Comparison of ENCODE assay signal across 8 mouse cellular contexts in the genomic region with DNA sequence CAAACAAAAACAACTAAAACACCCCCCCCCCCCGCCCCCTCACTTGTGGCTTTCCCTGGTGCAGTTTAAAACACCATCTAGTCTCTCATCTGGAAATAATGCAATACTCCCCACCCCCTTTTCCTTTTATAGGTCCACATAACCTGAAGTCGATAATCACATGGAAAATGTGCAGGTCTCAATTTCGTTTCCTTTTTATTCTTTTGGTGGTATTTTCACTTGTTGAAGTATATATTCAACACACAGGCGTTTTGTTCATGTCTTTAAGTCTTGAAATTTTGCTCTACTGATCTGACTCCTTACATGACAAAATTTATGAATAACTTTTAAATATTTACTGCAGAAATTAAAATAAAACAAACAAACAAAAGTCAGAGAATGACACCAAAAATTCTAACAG. TPM values are rescaled to one million over a fixed set of nuclear protein-coding genes. Genes with fewer than 3 reads are reported as not detected.
DNase-seq lines count a peak whose midpoint lies in the region; ATAC-seq lines count a peak whose summit lies in the region.

No protein-coding gene starts in this region.

- no peaks in the 10 kb centered on the region for H3K9me3 ChIP-seq in erythroblast, embryonic 14.5 days (ENCODE audit: control insufficient read depth, low read length)
- no peaks in the 10 kb centered on the region for H3K9me3 ChIP-seq in forebrain, embryonic 16.5 days (ENCODE audit: control insufficient read depth, low read length)
- no peaks in the 10 kb centered on the region for H3K9me3 ChIP-seq in limb, embryonic 15.5 days
- H3K9me3 ChIP-seq in stomach, embryonic 16.5 days (replicated peaks; ENCODE audit: control insufficient read depth, low read length), result no peaks in the 10 kb centered on the region

- no peaks in the 10 kb centered on the region for H3K36me3 ChIP-seq in erythroblast, embryonic 14.5 days (ENCODE audit: control insufficient read depth)
- H3K36me3 ChIP-seq in forebrain, embryonic 16.5 days (ENCODE audit: control insufficient read depth, insufficient read depth), result no peaks in the 10 kb centered on the region
- no peaks in the 10 kb centered on the region for H3K36me3 ChIP-seq in limb, embryonic 15.5 days
- no peaks in the 10 kb centered on the region for H3K36me3 ChIP-seq in stomach, embryonic 16.5 days (ENCODE audit: control insufficient read depth, insufficient read depth, low read length)

- H3K27ac ChIP-seq in forebrain, embryonic 16.5 days (ENCODE audit: low read length), result peak overlapping the region; percentile 49
- peak overlapping the region; percentile 90 for H3K27ac ChIP-seq in limb, embryonic 15.5 days
- H3K27ac ChIP-seq in stomach, embryonic 16.5 days (ENCODE audit: low read length), result peak overlapping the region; percentile 88

- ATAC-seq in erythroblast, adult 5-6 weeks (replicated peaks; ENCODE audit: low FRiP score, poor library complexity, severe bottlenecking), result no peak
- ATAC-seq in forebrain, embryonic 16.5 days, result 0 out of 2 replicates have a peak, but pooled peaks have one; percentile 13
- ATAC-seq in limb, embryonic 15.5 days (ENCODE audit: insufficient number of reproducible peaks, low FRiP score, low TSS enrichment, low read depth), result no peak
- ATAC-seq in stomach, embryonic 16.5 days (ENCODE audit: insufficient read depth, low FRiP score), result no peak

- peaks cover 25% of the 10 kb centered on the region for H3K4me1 ChIP-seq in erythroblast, embryonic 14.5 days (ENCODE audit: control insufficient read depth)
- peaks cover 25% of the 10 kb centered on the region for H3K4me1 ChIP-seq in forebrain, embryonic 16.5 days (replicated peaks; ENCODE audit: control insufficient read depth, insufficient read depth, low read length)
- H3K4me1 ChIP-seq in limb, embryonic 15.5 days, result 0 out of 2 replicates have a peak, but pooled peaks cover 2% of the 10 kb centered on the region
- H3K4me1 ChIP-seq in stomach, embryonic 16.5 days (ENCODE audit: control insufficient read depth, insufficient read depth, low read length), result peaks cover 3% of the 10 kb centered on the region; the same call in 1 of the 2 replicates

- no peaks in the 10 kb centered on the region; the same call in 1 of the 2 replicates for H3K27me3 ChIP-seq in erythroblast, embryonic 14.5 days (ENCODE audit: control insufficient read depth)
- H3K27me3 ChIP-seq in forebrain, embryonic 16.5 days (replicated peaks; ENCODE audit: control insufficient read depth, insufficient read depth, low read length), result no peaks in the 10 kb centered on the region
- H3K27me3 ChIP-seq in limb, embryonic 15.5 days, result no peaks in the 10 kb centered on the region
- H3K27me3 ChIP-seq in stomach, embryonic 16.5 days (ENCODE audit: control insufficient read depth, insufficient read depth, low read length), result no peaks in the 10 kb centered on the region

- peak overlapping the region; percentile 75 for H3K4me3 ChIP-seq in erythroblast, embryonic 14.5 days (replicated peaks)
- H3K4me3 ChIP-seq in forebrain, embryonic 16.5 days (replicated peaks; ENCODE audit: low read length), result peak overlapping the region; percentile 46
- H3K4me3 ChIP-seq in limb, embryonic 15.5 days, result peak overlapping the region; percentile 47
- peak overlapping the region; percentile 64 for H3K4me3 ChIP-seq in stomach, embryonic 16.5 days (replicated peaks; ENCODE audit: low read length)

- peak; percentile 60 for DNase-seq in CD4-positive helper T cell, adult 2 months (ENCODE audit: low read depth, low spot score)
- no peak for DNase-seq in layer of hippocampus, adult 11-12 months (ENCODE audit: low spot score)
- DNase-seq in gastrocnemius, postnatal 25 days, result no peak

- WGBS in forebrain, embryonic 16.5 days, result 2% methylated on average over 4 of the region's 4 CpGs
- under 1% methylated on average over 4 of the region's 4 CpGs for WGBS in limb, embryonic 15.5 days
- 2% methylated on average over 4 of the region's 4 CpGs for WGBS in stomach, embryonic 16.5 days

- peak overlapping the region; percentile 56 for H3K4me2 ChIP-seq in forebrain, embryonic 16.5 days (ENCODE audit: low read length)
- peak overlapping the region; percentile 55 for H3K4me2 ChIP-seq in limb, embryonic 15.5 days
- peak overlapping the region; percentile 79 for H3K4me2 ChIP-seq in stomach, embryonic 16.5 days (ENCODE audit: low read depth, low read length)

- H3K9ac ChIP-seq in forebrain, embryonic 16.5 days (replicated peaks; ENCODE audit: low read depth, low read length), result peak overlapping the region; percentile 50
- H3K9ac ChIP-seq in limb, embryonic 15.5 days, result peak overlapping the region; percentile 50
- peak overlapping the region; percentile 65 for H3K9ac ChIP-seq in stomach, embryonic 16.5 days (ENCODE audit: low read length)

RNA-seq across cellular contexts. Expression of a gene that starts 1.3 kb away (rescaled TPM):
- not detected in 2 replicates for polyA plus RNA-seq in erythroblast, embryonic 14.5 days (2012)
- total RNA-seq in erythroblast, adult 5-6 weeks (2015; ENCODE audit: low replicate concordance), result 0.77 and 1.0 TPM in 2 replicates
- total RNA-seq in erythroblast, adult 5-6 weeks (2017; ENCODE audit: low replicate concordance), result 0.26 and 0.84 TPM in 2 replicates
- polyA plus RNA-seq in forebrain, embryonic 16.5 days (2015; fragmentation: Nextera tagmentation; extraction: Ambion mirVana), result 1.8 and 2.5 TPM in 2 replicates
- 2.4 and 3.0 TPM in 2 replicates for polyA plus RNA-seq in limb, embryonic 15.5 days (2015; fragmentation: Nextera tagmentation; extraction: Ambion mirVana)
- 1.8 and 2.6 TPM in 2 replicates for polyA plus RNA-seq in stomach, embryonic 16.5 days (2015; fragmentation: Nextera tagmentation; extraction: Ambion mirVana)
- 1 to 10 TPM in 1 of 2 experiments, under 1 TPM in 1; 0.94 to 1.2 TPM for total RNA-seq in gastrocnemius, postnatal 25 days (2021)

RNA-seq across cellular contexts. Expression of a gene that starts 57.7 kb away (rescaled TPM):
- 0.61 and 0.92 TPM in 2 replicates for polyA plus RNA-seq in erythroblast, embryonic 14.5 days (2012)
- total RNA-seq in erythroblast, adult 5-6 weeks (2015; ENCODE audit: low replicate concordance), result 28.6 and 47.9 TPM in 2 replicates
- 31.4 and 53.5 TPM in 2 replicates for total RNA-seq in erythroblast, adult 5-6 weeks (2017; ENCODE audit: low replicate concordance)
- 9.7 and 10.3 TPM in 2 replicates for polyA plus RNA-seq in forebrain, embryonic 16.5 days (2015; fragmentation: Nextera tagmentation; extraction: Ambion mirVana)
- 13.2 and 15.2 TPM in 2 replicates for polyA plus RNA-seq in limb, embryonic 15.5 days (2015; fragmentation: Nextera tagmentation; extraction: Ambion mirVana)
- 13.0 and 13.1 TPM in 2 replicates for polyA plus RNA-seq in stomach, embryonic 16.5 days (2015; fragmentation: Nextera tagmentation; extraction: Ambion mirVana)
- 1 to 10 TPM; 6.2 to 6.9 TPM for total RNA-seq in gastrocnemius, postnatal 25 days (2021)

RNA-seq across cellular contexts. Expression of a gene that starts 57.9 kb away (rescaled TPM):
- polyA plus RNA-seq in erythroblast, embryonic 14.5 days (2012), result 0.10 and 0.29 TPM in 2 replicates
- 24.2 and 35.9 TPM in 2 replicates for total RNA-seq in erythroblast, adult 5-6 weeks (2015; ENCODE audit: low replicate concordance)
- total RNA-seq in erythroblast, adult 5-6 weeks (2017; ENCODE audit: low replicate concordance), result 60.7 and 72.5 TPM in 2 replicates
- 22.5 and 28.3 TPM in 2 replicates for polyA plus RNA-seq in forebrain, embryonic 16.5 days (2015; fragmentation: Nextera tagmentation; extraction: Ambion mirVana)
- 47.5 and 60.2 TPM in 2 replicates for polyA plus RNA-seq in limb, embryonic 15.5 days (2015; fragmentation: Nextera tagmentation; extraction: Ambion mirVana)
- 41.8 and 51.3 TPM in 2 replicates for polyA plus RNA-seq in stomach, embryonic 16.5 days (2015; fragmentation: Nextera tagmentation; extraction: Ambion mirVana)
- 1 to 10 TPM in 1 of 2 experiments, under 1 TPM in 1; 0.46 to 1.1 TPM for total RNA-seq in gastrocnemius, postnatal 25 days (2021)

Comparison
In these comparisons a context has a peak if more than half of its experiments do, and no peak if none do; other contexts are left out.
1. RNA of a gene that starts 57.9 kb away (polyA plus RNA-seq): 47.5 to 60.2 TPM in limb, embryonic 15.5 days, 41.8 to 51.3 TPM in stomach, embryonic 16.5 days and 22.5 to 28.3 TPM in forebrain, embryonic 16.5 days; 0.10 to 0.29 TPM in erythroblast, embryonic 14.5 days; every median in the first group is over 10 times any median in the second.
2. Peak in every context shown above with its lines, with median percentiles within 50 percentile points of each other: H3K4me3 ChIP-seq, H3K27ac ChIP-seq, H3K4me2 ChIP-seq and H3K9ac ChIP-seq.